ENCODE assay signal across 13 mouse cellular contexts in genomic region chr3:155235502-155235901, GRCm38 (mm10).
DNase-seq lines count a peak whose midpoint lies in the region; ATAC-seq lines count a peak whose summit lies in the region.
"Had no signal": no experiment of that assay in that cellular context is flagged by ENCODE, and none has a peak within 500 bp of the region (broad histone marks: within the 10 kb centered on the region; RNA-seq: fewer than 3 reads in every experiment).

No protein-coding gene starts in this region.

- DNase-seq in right cerebral cortex, adult 18-20 months = peak; percentile 4
- no peak for DNase-seq in right cerebral cortex, postnatal 14 days
- DNase-seq in ES-CJ7 (ENCODE audit: low read depth, low spot score) = peak; percentile 30
- peak; percentile 53 for DNase-seq in brain, adult 2 months (ENCODE audit: low read depth, low spot score)
- no peak for DNase-seq in spleen, postnatal 10 days (ENCODE audit: low spot score in 2 of 2)
- DNase-seq in heart, postnatal 36 days = no peak
- DNase-seq: gastrocnemius, postnatal 25 days; kidney, adult 2 months; lung, postnatal 4 days; thymus, postnatal 25 days had no signal

- no peak for ATAC-seq in megakaryocyte progenitor cell, adult 5-6 weeks (replicated peaks; ENCODE audit: poor library complexity)
- ATAC-seq: CD4-positive, CD25-positive, alpha-beta regulatory T cell, adult 4 months; inflammation-experienced regulatory T-cells, adult 6 months had no signal

- intact Hi-C loops in heart, postnatal 36 days (cut with DNase I) = no loop called here

Comparison
In these comparisons a context has a peak if more than half of its experiments do, and no peak if none do; other contexts are left out.
1. DNase-seq: peak in right cerebral cortex, adult 18-20 months (single experiment), ES-CJ7 (single experiment) and brain, adult 2 months (single experiment); none in right cerebral cortex, postnatal 14 days (single experiment), spleen, postnatal 10 days (0 of 2) and heart, postnatal 36 days (0 of 2).